9 mouse cellular contexts compared by ENCODE assay signal in genomic region chr5:137512847-137513794, GRCm38 (mm10). TPM values are rescaled to one million over a fixed set of nuclear protein-coding genes. Genes with fewer than 3 reads are reported as not detected.
DNase-seq lines count a peak whose midpoint lies in the region; ATAC-seq and TF ChIP-seq lines count a peak whose summit lies in the region.
"Had no signal": no experiment of that assay in that cellular context is flagged by ENCODE, and none has a peak within 500 bp of the region (broad histone marks: within the 10 kb centered on the region; RNA-seq: fewer than 3 reads in every experiment).

No protein-coding gene starts in this region.

- H3K36me3 ChIP-seq in spleen, adult 2 months (ENCODE audit: control insufficient read depth, insufficient read depth, low read length), result no peaks in the 10 kb centered on the region

- H3K27me3 ChIP-seq in spleen, adult 2 months (ENCODE audit: control insufficient read depth, insufficient read depth, low read length), result no peaks in the 10 kb centered on the region

- peak; percentile 39; the same call in 1 of the 2 replicates for ATAC-seq in megakaryocyte progenitor cell, adult 5-6 weeks (replicated peaks; ENCODE audit: poor library complexity)

- 85% methylated on average over 11 of the region's 11 CpGs for WGBS in spleen, adult 2 months

- H3K4me1 ChIP-seq in spleen, adult 2 months (ENCODE audit: control insufficient read depth, insufficient read depth, insufficient read length), result peaks cover 18% of the 10 kb centered on the region; the same call in 1 of the 2 replicates

- H3K27ac ChIP-seq in spleen, adult 2 months (ENCODE audit: insufficient read depth, low read length), result no peak overlapping the region

- TF ChIP-seq POLR2A in spleen, adult 2 months (IDR thresholded peaks at IDR 0.05; ENCODE audit: low read depth, low read length), result no peak

- peak; percentile 47; the same call in 1 of the 2 replicates for TF ChIP-seq CTCF in spleen, adult 2 months (IDR thresholded peaks at IDR 0.05; ENCODE audit: extremely low read depth, insufficient read depth, insufficient read length, insufficient replicate concordance)

- H3K4me3 ChIP-seq in spleen, adult 2 months (ENCODE audit: extremely low read depth, insufficient read depth, insufficient read length), result no peak overlapping the region

- DNase-seq in adrenal gland, adult (ENCODE audit: inconsistent age in 2 of 2, low spot score in 1 of 2), result peak; percentile 18 to 62
- DNase-seq in adrenal gland, postnatal 4 days (ENCODE audit: low spot score in 2 of 2), result no peak
- DNase-seq in spleen, adult 2 months (ENCODE audit: low read depth in 1 of 2, low spot score in 2 of 2), result no peak
- DNase-seq in spleen, postnatal 14 days (ENCODE audit: low spot score in 2 of 2), result no peak
- DNase-seq in forelimb bud, embryonic 11.5 days (ENCODE audit: low read depth, low spot score), result peak; percentile 55
- no peak for DNase-seq in urinary bladder, adult 18-20 months (ENCODE audit: low spot score in 2 of 2)
- DNase-seq in kidney, postnatal 14 days, result no peak

RNA-seq across cellular contexts. Expression of gene Gigyf1, which starts 5.2 kb away (rescaled TPM):
- 10 to 100 TPM; 65.1 to 69.2 TPM for total RNA-seq in adrenal gland, postnatal 4 days (2021)
- 40.3 and 49.8 TPM in 2 replicates for polyA plus RNA-seq in spleen, adult 2 months (2012; rRNA removed)
- total RNA-seq in megakaryocyte progenitor cell, adult 5-6 weeks (2015), result 7.1 and 8.6 TPM in 2 replicates
- 4.7 and 7.2 TPM in 2 replicates for total RNA-seq in megakaryocyte progenitor cell, adult 5-6 weeks (2017)

RNA-seq across cellular contexts. Expression of gene Pop7, which starts 10.8 kb away (rescaled TPM):
- 10 to 100 TPM; 26.5 to 26.9 TPM for total RNA-seq in adrenal gland, postnatal 4 days (2021)
- 26.6 and 40.1 TPM in 2 replicates for polyA plus RNA-seq in spleen, adult 2 months (2012; rRNA removed)
- total RNA-seq in megakaryocyte progenitor cell, adult 5-6 weeks (2015), result 31.9 and 35.0 TPM in 2 replicates
- total RNA-seq in megakaryocyte progenitor cell, adult 5-6 weeks (2017), result 22.7 and 29.2 TPM in 2 replicates

RNA-seq across cellular contexts. Expression of gene Epo, which starts 19.9 kb away (rescaled TPM):
- not detected for total RNA-seq in adrenal gland, postnatal 4 days (2021)
- not detected in 2 replicates for polyA plus RNA-seq in spleen, adult 2 months (2012; rRNA removed)
- not detected in 2 replicates for total RNA-seq in megakaryocyte progenitor cell, adult 5-6 weeks (2015)
- total RNA-seq in megakaryocyte progenitor cell, adult 5-6 weeks (2017), result not detected in 2 replicates
- total RNA-seq: heart, postnatal 14 days had no signal

RNA-seq across cellular contexts. Expression of gene Gnb2, which starts 20.2 kb away (rescaled TPM):
- 100 to 1,000 TPM; 771 to 773 TPM for total RNA-seq in adrenal gland, postnatal 4 days (2021)
- 762 and 932 TPM in 2 replicates for polyA plus RNA-seq in spleen, adult 2 months (2012; rRNA removed)
- 193 and 223 TPM in 2 replicates for total RNA-seq in megakaryocyte progenitor cell, adult 5-6 weeks (2015)
- 187 and 251 TPM in 2 replicates for total RNA-seq in megakaryocyte progenitor cell, adult 5-6 weeks (2017)

RNA-seq across cellular contexts. Expression of gene Zan, which starts 36.3 kb away (rescaled TPM):
- total RNA-seq in adrenal gland, postnatal 4 days (2021), result under 1 TPM; 0.20 to 0.36 TPM
- polyA plus RNA-seq in spleen, adult 2 months (2012; rRNA removed), result 0.02 and 0.06 TPM in 2 replicates
- 0.10 and 0.47 TPM in 2 replicates for total RNA-seq in megakaryocyte progenitor cell, adult 5-6 weeks (2015)
- total RNA-seq in megakaryocyte progenitor cell, adult 5-6 weeks (2017), result under 0.01 and 0.14 TPM in 2 replicates

Comparison
In these comparisons a context has a peak if more than half of its experiments do, and no peak if none do; other contexts are left out.
1. DNase-seq: peak in adrenal gland, adult (2 of 2) and forelimb bud, embryonic 11.5 days (single experiment); none in adrenal gland, postnatal 4 days (0 of 2), spleen, adult 2 months (0 of 2), spleen, postnatal 14 days (0 of 2), urinary bladder, adult 18-20 months (0 of 2) and kidney, postnatal 14 days (single experiment).
2. RNA of gene Gigyf1, which starts 5.2 kb away (total RNA-seq): 65.1 to 69.2 TPM in adrenal gland, postnatal 4 days; 4.7 to 8.6 TPM in megakaryocyte progenitor cell, adult 5-6 weeks; every median in the first group is over 4 times any median in the second.